In the genomic region with DNA sequence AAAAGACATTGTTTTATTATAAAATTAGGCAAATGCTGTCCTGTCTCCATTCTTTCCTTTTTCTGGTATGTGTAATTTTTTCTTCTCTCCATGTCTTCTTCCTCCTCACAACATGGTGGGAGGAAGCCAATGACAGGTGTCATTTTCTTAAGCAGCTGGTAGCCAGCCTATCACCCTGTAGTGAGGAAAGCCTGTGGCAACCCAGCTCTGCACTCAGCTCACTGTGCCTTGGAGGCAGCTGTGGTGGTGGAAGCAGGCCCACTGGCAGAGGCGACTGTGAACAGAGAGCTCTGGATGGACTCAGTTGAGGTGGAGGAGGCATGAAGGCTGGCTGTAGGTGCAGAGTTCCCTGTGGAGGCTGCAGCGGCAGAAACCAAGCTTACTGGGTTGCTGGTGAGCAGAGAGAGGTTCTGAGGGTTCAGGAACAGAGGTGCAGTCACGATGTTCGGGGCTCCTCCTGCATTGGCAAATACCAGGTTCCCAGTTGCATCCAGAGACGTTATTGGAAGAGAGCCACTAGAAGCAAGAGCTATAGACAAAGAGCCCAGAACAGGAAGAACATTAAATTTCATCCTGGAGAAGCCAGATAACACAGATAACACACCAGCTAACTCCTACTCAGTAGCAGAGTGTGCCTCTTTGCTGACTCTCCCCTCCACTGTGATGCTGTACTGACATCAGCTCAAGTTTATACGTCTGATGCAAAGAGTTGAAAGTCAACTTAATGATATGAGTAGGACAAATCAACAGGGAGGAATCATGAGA, we compare ENCODE assay signal across 31 mouse cellular contexts.
DNase-seq lines count a peak whose midpoint lies in the region; ATAC-seq lines count a peak whose summit lies in the region.
"Had no signal": no experiment of that assay in that cellular context is flagged by ENCODE, and none has a peak within 500 bp of the region (broad histone marks: within the 10 kb centered on the region; RNA-seq: fewer than 3 reads in every experiment).

No protein-coding gene starts in this region.

- H3K27ac ChIP-seq in liver, embryonic 13.5 days = no peak overlapping the region
- H3K27ac ChIP-seq in hindbrain, embryonic 10.5 days = no peak overlapping the region
- H3K27ac ChIP-seq: forebrain, embryonic 13.5 days; hindbrain, embryonic 14.5 days; layer of hippocampus, adult 2 months; left cerebral cortex, adult 2 months; limb, embryonic 12.5 days; liver, embryonic 14.5 days; lung, embryonic 15.5 days had no signal

- H3K9ac ChIP-seq in liver, embryonic 13.5 days = no peak overlapping the region
- H3K9ac ChIP-seq: forebrain, embryonic 13.5 days; hindbrain, embryonic 14.5 days; limb, embryonic 12.5 days; liver, embryonic 14.5 days; lung, embryonic 15.5 days had no signal

- no peak overlapping the region for H3K4me2 ChIP-seq in liver, embryonic 13.5 days
- H3K4me2 ChIP-seq: forebrain, embryonic 13.5 days; heart, embryonic 11.5 days; hindbrain, embryonic 14.5 days; limb, embryonic 12.5 days; lung, embryonic 15.5 days had no signal

- H3K4me3 ChIP-seq in liver, embryonic 13.5 days (replicated peaks) = no peak overlapping the region
- no peak overlapping the region for H3K4me3 ChIP-seq in hindbrain, embryonic 10.5 days
- H3K4me3 ChIP-seq: erythroblast, embryonic 14.5 days; forebrain, embryonic 13.5 days; layer of hippocampus, adult 2 months; left cerebral cortex, adult 2 months; limb, embryonic 12.5 days; lung, embryonic 15.5 days; megakaryocyte, embryonic 14.5 days had no signal

- ATAC-seq in frontal cortex, adult (ENCODE audit: low TSS enrichment) = peak; percentile 77
- peak; percentile 59; the same call in 1 of the 2 replicates for ATAC-seq in liver, embryonic 13.5 days (ENCODE audit: low read depth)
- ATAC-seq: activated CD4-positive, CD25-positive, alpha-beta regulatory T cell, adult 4 months; forebrain, embryonic 13.5 days; intestine, postnatal 0 days had no signal

- no peaks in the 10 kb centered on the region for H3K27me3 ChIP-seq in liver, embryonic 13.5 days
- H3K27me3 ChIP-seq in hindbrain, embryonic 10.5 days (ENCODE audit: insufficient read depth, poor library complexity, severe bottlenecking) = no peaks in the 10 kb centered on the region
- H3K27me3 ChIP-seq: forebrain, embryonic 13.5 days; limb, embryonic 12.5 days; lung, embryonic 15.5 days; megakaryocyte, embryonic 14.5 days had no signal

- no peak for DNase-seq in frontal cortex, adult 2 months (ENCODE audit: extremely low spot score in 1 of 2, low spot score in 1 of 2)
- DNase-seq in right cerebral cortex, adult 18-20 months = peak; percentile 24
- no peak for DNase-seq in right cerebral cortex, postnatal 4 days
- DNase-seq in liver, embryonic 13.5 days = no peak
- no peak for DNase-seq in hindbrain, embryonic 10.5 days (ENCODE audit: low spot score)
- no peak for DNase-seq in thymus, postnatal 36 days
- DNase-seq: adrenal gland, adult 8-10 months; cerebellum, adult 18-20 months; cerebellum, postnatal 10 days; gastrocnemius, postnatal 25 days; heart, adult 18-20 months; heart, postnatal 4 days; kidney, adult 9 months; kidney, postnatal 25 days; lung, postnatal 36 days; midbrain, embryonic 14.5 days; thymus, adult 2 months; thymus, postnatal 4 days had no signal

- peaks cover 10% of the 10 kb centered on the region for H3K4me1 ChIP-seq in liver, embryonic 13.5 days (replicated peaks)
- H3K4me1 ChIP-seq in hindbrain, embryonic 10.5 days (replicated peaks) = 0 out of 2 replicates have a peak, but pooled peaks cover 5% of the 10 kb centered on the region

- H3K36me3 ChIP-seq in liver, embryonic 13.5 days = peaks cover 20% of the 10 kb centered on the region
- peaks cover 45% of the 10 kb centered on the region for H3K36me3 ChIP-seq in hindbrain, embryonic 10.5 days

- H3K9me3 ChIP-seq in liver, embryonic 13.5 days (replicated peaks) = no peaks in the 10 kb centered on the region
- no peaks in the 10 kb centered on the region for H3K9me3 ChIP-seq in hindbrain, embryonic 10.5 days
- H3K9me3 ChIP-seq: forebrain, embryonic 13.5 days; limb, embryonic 12.5 days; lung, embryonic 15.5 days; megakaryocyte, embryonic 14.5 days had no signal

- 64% methylated on average over 6 of the region's 6 CpGs for WGBS in liver, embryonic 13.5 days (ENCODE audit: insufficient replicate concordance)
- WGBS in hindbrain, embryonic 10.5 days = 96% methylated on average over 6 of the region's 6 CpGs
